Mouse (Mus musculus) E14TG2a.4 (cell line): ENCODE results near the gene Ivd.

Experiments
- CTCF ChIP-seq: conservative IDR thresholded peaks from 2 replicates; pipeline ENCODE4 v1.5.1; 2014; ENCODE audit warnings: low read length
- NANOG ChIP-seq: IDR thresholded peaks from 2 replicates; pipeline ENCODE4 v1.6.1; 2014; ENCODE audit warnings: borderline replicate concordance, low read length, mixed read lengths
- POU5F1 ChIP-seq: IDR thresholded peaks from 2 replicates; pipeline ENCODE4 v1.6.1; 2014; ENCODE audit warnings: low read length, borderline replicate concordance

GRCm38 (mm10) chr2:118913551-118914276 is 52.0 kb downstream of the Ivd start:
- TF ChIP-seq CTCF (no peak), NANOG (no peak), POU5F1 (no peak)
